In the genomic region with DNA sequence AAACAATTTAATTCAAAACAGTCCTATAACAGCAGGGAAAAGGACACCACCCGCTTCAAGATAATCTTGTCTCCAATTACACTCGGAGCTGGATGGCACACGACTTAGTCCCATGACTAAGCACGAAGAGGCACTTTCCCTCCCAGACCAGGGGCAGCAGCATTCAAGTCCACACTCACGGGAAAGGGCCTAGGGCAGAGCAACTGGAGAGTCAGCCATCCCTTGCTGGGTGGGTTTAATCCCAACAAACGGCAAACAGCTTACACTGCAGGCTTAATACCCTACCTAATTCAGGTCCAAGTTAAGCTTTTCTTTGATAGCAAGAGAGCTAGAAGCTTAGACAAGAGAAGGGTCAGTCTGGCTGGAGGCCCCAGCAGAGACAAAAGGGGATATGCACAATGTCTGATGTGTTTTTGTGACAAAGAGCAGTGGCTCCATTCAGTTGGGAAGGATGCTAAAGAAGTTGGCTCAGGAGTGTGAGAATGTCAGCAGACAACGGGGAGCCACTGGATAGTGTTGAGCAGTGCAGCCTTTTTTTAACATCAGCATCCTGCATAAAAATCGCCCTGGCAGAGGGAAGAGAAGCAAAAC, we compare ENCODE assay signal across 8 mouse cellular contexts. TPM values are rescaled to one million over a fixed set of nuclear protein-coding genes. Genes with fewer than 3 reads are reported as not detected.
DNase-seq lines count a peak whose midpoint lies in the region; ATAC-seq lines count a peak whose summit lies in the region.

No protein-coding gene starts in this region.

- 0 out of 2 replicates have a peak, but pooled peaks cover 6% of the 10 kb centered on the region for H3K9me3 ChIP-seq in heart, embryonic 12.5 days (replicated peaks)
- peaks cover 2% of the 10 kb centered on the region; the same call in 1 of the 2 replicates for H3K9me3 ChIP-seq in hindbrain, embryonic 11.5 days (ENCODE audit: control insufficient read depth, low read length)

- DNase-seq in heart, postnatal 4 days, result no peak
- DNase-seq in embryo, embryonic 10 days (ENCODE audit: low spot score), result peak; percentile 82
- DNase-seq in hindbrain, embryonic 11.5 days (ENCODE audit: low spot score), result peak; percentile 55
- peak; percentile 45 for DNase-seq in neural tube, embryonic 10.5 days (ENCODE audit: extremely low spot score, low spot score)
- DNase-seq in gastrocnemius, adult 18-20 months (ENCODE audit: low spot score), result no peak
- no peak for DNase-seq in urinary bladder, adult 2 months (ENCODE audit: low spot score)

- H3K9ac ChIP-seq in heart, embryonic 12.5 days, result peak overlapping the region; percentile 3; the same call in 1 of the 2 replicates
- no peak overlapping the region for H3K9ac ChIP-seq in hindbrain, embryonic 11.5 days (ENCODE audit: low read depth, low read length)

- H3K4me2 ChIP-seq in heart, embryonic 12.5 days, result no peak overlapping the region
- no peak overlapping the region for H3K4me2 ChIP-seq in hindbrain, embryonic 11.5 days (replicated peaks; ENCODE audit: low read depth, low read length)

- H3K36me3 ChIP-seq in heart, embryonic 12.5 days, result no peaks in the 10 kb centered on the region
- H3K36me3 ChIP-seq in hindbrain, embryonic 11.5 days (ENCODE audit: control insufficient read depth, insufficient read depth, low read length), result no peaks in the 10 kb centered on the region

- WGBS in heart, embryonic 12.5 days, result 9% methylated on average over 8 of the region's 8 CpGs
- 7% methylated on average over 8 of the region's 8 CpGs for WGBS in hindbrain, embryonic 11.5 days

- H3K4me3 ChIP-seq in heart, embryonic 12.5 days, result no peak overlapping the region
- H3K4me3 ChIP-seq in hindbrain, embryonic 11.5 days (ENCODE audit: low read depth, low read length), result no peak overlapping the region

- H3K27me3 ChIP-seq in heart, embryonic 12.5 days (replicated peaks), result no peaks in the 10 kb centered on the region
- no peaks in the 10 kb centered on the region for H3K27me3 ChIP-seq in hindbrain, embryonic 11.5 days (ENCODE audit: control insufficient read depth, insufficient read depth, low read length)

- ATAC-seq in heart, embryonic 12.5 days (ENCODE audit: insufficient number of reproducible peaks, low FRiP score), result no peak
- peak; percentile 50; the same call in 1 of the 2 replicates for ATAC-seq in hindbrain, embryonic 11.5 days (ENCODE audit: low FRiP score)
- no peak for ATAC-seq in megakaryocyte-erythroid progenitor cell, adult 5-6 weeks (replicated peaks; ENCODE audit: low FRiP score, low TSS enrichment, poor library complexity, severe bottlenecking)

- peaks cover 24% of the 10 kb centered on the region for H3K4me1 ChIP-seq in heart, embryonic 12.5 days (replicated peaks)
- peaks cover 2% of the 10 kb centered on the region for H3K4me1 ChIP-seq in hindbrain, embryonic 11.5 days (replicated peaks; ENCODE audit: control insufficient read depth, insufficient read depth, low read length)

- peak overlapping the region; percentile 30; the same call in 1 of the 2 replicates for H3K27ac ChIP-seq in heart, embryonic 12.5 days (ENCODE audit: poor library complexity, severe bottlenecking)
- peak overlapping the region; percentile 37 for H3K27ac ChIP-seq in hindbrain, embryonic 11.5 days (ENCODE audit: low read depth, low read length)

RNA-seq across cellular contexts. Expression of a gene that starts 46.8 kb away (rescaled TPM):
- polyA plus RNA-seq in heart, embryonic 12.5 days (2016; fragmentation: Nextera tagmentation; extraction: Ambion mirVana), result 2.6 and 3.0 TPM in 2 replicates
- total RNA-seq in heart, postnatal 4 days (2021), result 1 to 10 TPM; 3.7 to 3.9 TPM
- 12.3 and 13.2 TPM in 2 replicates for polyA plus RNA-seq in hindbrain, embryonic 11.5 days (2014; fragmentation: Nextera tagmentation; extraction: Ambion mirVana)
- 0.72 and 3.0 TPM in 2 replicates for total RNA-seq in megakaryocyte-erythroid progenitor cell, adult 5-6 weeks (2014; fragmentation: Nextera tagmentation)
- 0.09 and 0.19 TPM in 2 replicates for total RNA-seq in megakaryocyte-erythroid progenitor cell, adult 5-6 weeks (2017)
- total RNA-seq in gastrocnemius, adult 18-20 months (2021), result under 1 TPM; 0.21 to 0.23 TPM
- 3.5 and 5.4 TPM in 2 replicates for polyA plus RNA-seq in urinary bladder, adult 2 months (2012; rRNA removed)

Comparison
In these comparisons a context has a peak if more than half of its experiments do, and no peak if none do; other contexts are left out.
1. DNase-seq: peak in embryo, embryonic 10 days (single experiment), hindbrain, embryonic 11.5 days (single experiment) and neural tube, embryonic 10.5 days (single experiment); none in heart, postnatal 4 days (single experiment), gastrocnemius, adult 18-20 months (single experiment) and urinary bladder, adult 2 months (single experiment).